Mouse (Mus musculus) thymus, postnatal 0 days (tissue): Measurements from ENCODE around the gene Snx4. TPM values are rescaled to one million over a fixed set of nuclear protein-coding genes. Genes with fewer than 3 reads are reported as not detected.
"Not testable (repeated sequence)": the region's sequence is repeated elsewhere in the genome, so short reads cannot be mapped to it uniquely, and the experiment has no call there.

Source experiments
- DNase-seq: peaks from one replicate; pipeline ENCODE4 v3.0.0-alpha.2; 2015; ENCODE audit warnings: low spot score
- polyA plus RNA-seq: library from polyadenylated mRNA; unstranded; fragments of >200 nt; fragmentation: Nextera tagmentation; extraction: Ambion mirVana; gene quantifications from 2 replicates; pipeline ENCODE4 v1.2.1, GENCODE M21; 2015

Snx4 gene
- 75.7 and 75.9 TPM in 2 replicates for polyA plus RNA-seq

GRCm38 (mm10) chr16:33251194-33252051 lies at the start of gene Snx4:
Gene Snx4 (plus strand): TSS chr16:33251442.
- DNase-seq: peak; percentile 93

- DNase-seq: no peak
These were observed 40.4 kb upstream of the Snx4 start for GRCm38 (mm10) chr16:33210812-33211211.

DNA sequence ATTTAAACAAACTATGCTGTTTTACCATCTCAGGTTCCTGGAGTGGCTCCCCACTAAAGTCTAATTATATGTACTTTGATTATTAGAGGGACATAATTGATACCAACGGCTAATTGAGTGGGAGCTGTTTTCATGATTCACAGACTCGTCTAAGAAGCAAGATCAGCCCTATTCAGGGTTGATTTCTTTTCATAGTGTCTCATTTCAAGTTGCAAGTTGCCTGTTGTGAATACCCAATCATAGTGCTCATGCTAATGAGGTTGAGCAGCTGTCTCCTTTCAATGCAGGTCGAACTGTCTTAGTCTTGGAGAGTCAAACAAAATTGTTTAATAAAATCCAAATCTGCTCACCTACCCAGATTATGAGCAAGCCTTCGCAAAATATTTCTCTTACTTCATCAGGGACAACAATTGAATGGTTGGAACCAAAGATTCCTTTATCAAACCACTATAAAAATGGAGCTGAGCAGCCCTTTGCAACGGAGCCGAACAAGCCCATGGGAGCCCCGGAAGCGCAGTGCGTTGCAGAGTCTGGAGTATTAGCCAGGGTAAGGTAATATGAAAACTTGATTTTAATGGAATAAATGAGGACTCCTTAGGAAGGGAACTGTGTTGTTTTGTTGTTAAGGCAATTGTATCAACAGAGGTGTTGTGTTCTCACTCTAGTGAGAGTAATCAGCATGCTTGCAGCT lies 34.8 kb upstream of the Snx4 start:
- DNase-seq: no peak

GRCm38 (mm10) chr16:33217553-33218085 lies 33.6 kb upstream of the Snx4 start:
- not testable (repeated sequence) for DNase-seq

GRCm38 (mm10) chr16:33222482-33222881 lies 28.8 kb upstream of the Snx4 start:
- DNase-seq: no peak

DNA sequence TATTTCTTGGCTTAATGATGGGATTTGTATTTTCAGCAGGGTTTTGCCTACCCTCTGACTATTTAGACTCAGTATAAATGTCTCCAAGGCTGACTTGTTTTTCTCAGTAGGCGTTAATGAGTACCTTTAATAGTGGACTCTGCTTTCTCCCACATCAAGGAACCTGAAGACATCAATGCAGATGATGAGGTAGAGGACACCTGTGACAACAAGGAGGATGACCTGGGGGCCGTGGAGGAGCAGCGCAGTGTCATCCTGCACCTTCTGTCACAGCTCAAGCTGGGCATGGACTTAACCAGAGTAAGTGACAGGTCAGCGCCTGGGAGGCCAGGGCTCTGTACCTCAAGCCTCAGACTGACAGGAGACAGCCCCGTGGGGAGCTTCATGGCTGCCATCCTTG lies 26.9 kb upstream of the Snx4 start:
- DNase-seq: no peak

DNA sequence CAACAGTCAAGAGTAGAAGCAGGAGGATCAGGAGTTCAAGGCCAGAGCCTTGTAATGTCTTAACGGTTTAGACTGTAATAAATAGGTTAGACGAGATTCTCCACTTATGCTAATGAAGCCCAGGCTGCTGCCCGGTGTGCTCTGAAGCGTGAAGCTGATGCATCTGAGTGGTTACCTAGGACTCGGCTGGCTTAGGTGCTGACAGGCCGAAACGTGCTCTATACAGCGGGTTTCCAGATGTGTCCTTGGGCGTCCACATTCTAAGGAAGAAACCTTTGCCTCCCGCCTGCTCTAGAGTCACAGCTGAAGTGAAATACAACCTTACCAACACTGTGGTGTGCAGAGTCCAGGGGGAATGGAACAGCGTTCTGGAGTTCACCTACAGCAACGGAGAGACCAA lies 17.1 kb upstream of the Snx4 start:
- no peak for DNase-seq

GRCm38 (mm10) chr16:33236151-33236550 lies 15.1 kb upstream of the Snx4 start:
- DNase-seq: no peak

DNA sequence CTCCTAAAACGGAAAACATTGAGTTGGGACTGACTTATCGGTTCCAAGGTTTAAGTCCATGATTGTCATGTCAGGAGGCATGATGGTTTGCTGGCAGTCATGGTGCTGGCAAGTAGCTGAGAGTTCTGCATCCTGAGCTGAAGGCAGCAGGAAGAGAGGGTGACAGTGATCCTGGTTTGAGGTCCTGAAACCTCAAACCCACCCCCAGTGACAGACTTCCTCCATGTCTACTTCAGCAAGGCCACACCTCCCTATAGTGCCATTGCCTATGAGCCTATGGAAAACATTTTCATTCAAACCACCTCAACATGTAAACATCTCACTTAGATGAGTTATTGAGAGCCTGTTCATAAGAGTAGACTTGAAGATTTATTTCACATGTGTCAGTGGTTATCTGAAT lies 11.9 kb upstream of the Snx4 start:
- DNase-seq: no peak

GRCm38 (mm10) chr16:33242046-33242445 lies 9.2 kb upstream of the Snx4 start:
- DNase-seq: no peak

DNA sequence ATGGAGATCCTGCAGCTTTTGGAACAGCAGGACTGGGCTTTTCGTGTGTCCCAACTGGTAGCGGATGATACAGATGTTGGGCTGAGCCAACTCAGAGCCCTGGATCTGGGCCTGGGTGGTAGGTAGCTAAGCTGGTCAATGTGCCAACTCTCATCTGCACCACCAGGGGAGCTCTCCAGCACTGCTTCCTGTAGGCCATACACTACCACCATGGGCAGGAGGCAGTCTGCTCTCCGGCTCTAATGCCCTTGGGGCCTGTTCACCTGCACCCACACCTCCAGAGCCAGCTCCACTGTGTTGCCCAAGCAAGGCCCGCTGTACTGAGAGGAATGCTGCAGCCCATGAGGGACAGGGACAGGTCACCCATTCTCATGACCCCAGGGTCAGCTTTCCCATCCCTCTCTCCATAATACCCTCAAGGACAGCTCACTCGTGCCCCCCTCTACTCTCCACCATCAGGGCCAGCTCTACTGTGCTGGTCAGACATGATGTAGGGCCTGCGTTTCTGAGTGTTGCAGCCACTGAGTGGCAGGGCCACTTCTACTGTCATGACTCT lies 7.0 kb upstream of the Snx4 start:
- DNase-seq: peak; percentile 30

- DNase-seq: no peak
These were observed 6.2 kb upstream of the Snx4 start for GRCm38 (mm10) chr16:33244933-33245470.

DNA sequence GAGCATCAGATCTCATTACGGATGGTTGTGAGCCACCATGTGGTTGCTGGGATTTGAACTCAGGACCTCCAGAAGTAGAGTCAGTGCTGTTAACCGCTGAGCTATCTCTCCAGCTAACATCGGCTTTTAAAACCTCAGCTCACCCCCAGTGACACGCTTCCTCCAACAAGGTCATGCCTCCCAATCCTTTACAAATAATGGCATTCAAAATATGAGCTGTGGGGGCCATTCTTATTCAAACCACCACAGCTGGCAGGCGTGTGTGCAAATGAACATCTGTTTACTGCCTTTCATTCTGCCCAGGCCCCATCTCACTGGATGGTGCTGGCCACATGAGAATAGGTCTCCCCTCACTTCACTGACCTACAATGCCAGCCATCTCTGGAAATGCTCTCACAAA lies 4.7 kb upstream of the Snx4 start:
- no peak for DNase-seq

- DNase-seq: no peak
These were observed 4.2 kb upstream of the Snx4 start for GRCm38 (mm10) chr16:33247006-33247405.

DNA sequence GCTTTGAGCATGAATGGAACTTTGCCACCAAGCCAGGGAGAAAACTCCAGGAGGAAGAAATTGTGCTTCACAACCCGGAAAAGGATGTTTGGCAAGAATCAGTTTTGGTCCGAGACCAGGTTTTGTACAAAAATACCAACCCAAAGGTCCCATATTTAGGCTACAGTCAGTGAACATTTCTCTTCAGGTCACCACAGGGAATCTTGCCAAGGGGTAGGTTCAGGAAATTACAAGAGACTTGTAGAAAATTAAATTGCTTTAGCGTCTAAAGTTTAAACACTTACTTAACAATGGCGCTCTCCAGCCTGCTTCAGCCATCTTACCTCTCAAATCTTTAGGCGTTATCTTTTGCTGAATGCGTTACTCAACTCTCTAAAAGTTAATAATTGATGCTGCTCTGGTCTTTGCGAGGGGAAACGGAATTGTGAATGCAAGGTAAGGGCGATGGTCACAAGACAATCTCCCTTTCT lies 556 bp upstream of the Snx4 start:
- DNase-seq: peak; percentile 8

DNA sequence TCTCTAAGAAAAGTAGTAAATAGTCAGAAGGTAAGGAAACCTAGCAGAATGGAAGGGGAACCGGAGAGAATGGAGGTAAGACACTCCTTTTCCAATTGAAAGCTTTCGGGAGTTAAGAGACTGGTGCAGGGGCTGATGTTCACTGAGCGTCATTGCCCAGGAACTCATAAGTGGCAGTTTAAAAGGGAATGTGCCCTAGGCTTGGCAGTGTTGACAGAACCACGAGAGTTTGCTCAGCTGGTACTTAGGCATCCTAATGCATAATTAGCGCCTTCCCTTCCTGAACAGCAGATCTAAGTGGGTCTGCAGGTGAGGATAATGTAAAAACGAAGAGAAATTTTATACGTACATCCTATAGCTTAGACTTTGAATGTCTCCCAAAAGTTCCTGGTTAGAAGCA lies 4.4 kb downstream of the Snx4 start:
- no peak for DNase-seq

- no peak for DNase-seq
These were observed 7.3 kb downstream of the Snx4 start for GRCm38 (mm10) chr16:33258530-33258929.

DNA sequence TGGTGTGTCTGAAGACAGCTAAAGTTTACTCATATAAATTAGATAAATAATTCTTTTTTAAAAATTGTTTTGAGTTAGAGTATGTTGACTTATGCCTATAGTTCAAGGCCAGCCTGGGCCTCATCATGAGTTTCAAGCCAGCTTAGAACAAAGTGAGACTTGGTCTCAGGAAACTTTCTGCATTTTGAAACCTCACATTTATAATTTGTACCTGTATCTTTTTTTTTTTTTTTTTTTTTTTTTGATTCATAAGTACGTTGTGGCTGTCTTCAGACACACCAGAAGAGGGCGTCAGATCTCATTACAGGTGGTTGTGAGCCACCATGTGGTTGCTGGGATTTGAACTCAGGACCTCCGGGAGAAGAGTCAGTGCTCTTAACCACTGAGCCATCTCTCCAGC lies 8.6 kb downstream of the Snx4 start:
- DNase-seq: no peak

DNA sequence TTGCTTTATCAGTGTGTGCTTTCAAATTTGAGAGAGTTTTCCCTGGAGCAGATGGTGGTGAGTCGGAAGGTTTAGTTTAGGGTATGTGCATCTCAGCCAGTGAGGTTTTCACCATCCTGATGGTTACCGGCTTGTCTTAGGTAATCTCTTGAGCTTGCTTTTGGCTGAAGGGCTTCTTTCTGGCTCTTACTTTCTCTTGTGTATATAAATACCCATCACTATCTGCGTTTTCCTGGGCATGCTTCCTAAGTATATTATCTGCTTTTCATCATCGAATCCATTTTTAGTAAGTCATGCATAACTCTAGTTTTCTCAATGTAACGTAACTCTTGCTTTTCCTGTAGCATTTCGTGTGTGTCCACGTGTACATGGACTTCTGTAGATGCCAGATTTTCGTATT lies 9.6 kb downstream of the Snx4 start:
- no peak for DNase-seq

DNA sequence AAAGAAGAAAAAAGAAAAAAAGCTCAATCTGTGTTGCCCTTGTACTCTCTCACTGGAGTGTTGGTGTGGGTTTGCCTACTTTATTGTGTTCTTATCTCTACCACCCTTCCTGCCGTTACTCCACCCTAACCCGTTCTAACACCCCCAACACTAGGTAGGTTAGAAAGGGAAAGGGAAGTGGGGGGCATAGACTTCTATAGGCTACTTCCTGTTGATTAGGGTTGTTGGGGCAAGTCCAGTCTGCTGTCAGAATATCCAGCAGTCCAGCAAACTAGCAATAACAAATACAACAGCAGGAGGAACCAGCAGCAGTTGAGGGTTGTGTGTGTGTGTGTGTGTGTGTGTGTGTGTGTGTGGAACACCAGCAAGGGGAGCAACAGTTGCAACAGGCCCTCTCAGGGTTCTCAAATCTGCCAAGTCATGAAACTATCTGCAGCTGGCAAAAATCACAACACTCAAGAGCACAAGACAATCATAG lies 10.4 kb downstream of the Snx4 start:
- peak; percentile 34 for DNase-seq

DNA sequence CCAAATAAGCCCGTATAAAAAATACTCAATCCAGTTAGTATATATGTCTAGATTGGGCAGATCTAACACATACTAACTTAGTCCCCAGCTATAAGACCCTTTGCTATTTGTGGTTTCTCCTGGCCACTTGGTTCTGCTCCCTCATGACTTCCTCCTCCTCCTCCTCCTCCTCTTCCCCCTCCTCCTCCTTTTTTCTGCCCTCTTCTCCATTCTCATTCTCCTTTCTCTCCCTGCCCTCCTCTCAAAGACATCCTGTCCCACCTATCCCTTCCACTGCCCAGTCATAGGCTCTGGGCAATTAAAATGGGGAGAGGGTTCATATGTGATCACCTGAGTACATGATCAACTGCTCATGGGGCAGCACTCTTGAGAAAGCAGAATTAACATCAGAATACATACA lies 10.9 kb downstream of the Snx4 start:
- no peak for DNase-seq
